Comparison of ENCODE assay signal across 8 mouse cellular contexts in genomic region chr1:179668013-179668805, GRCm38 (mm10). TPM values are rescaled to one million over a fixed set of nuclear protein-coding genes. Genes with fewer than 3 reads are reported as not detected.
DNase-seq lines count a peak whose midpoint lies in the region; ATAC-seq lines count a peak whose summit lies in the region.

Sccpdh (plus strand) TSS chr1:179668210.

- peaks cover 12% of the 10 kb centered on the region for H3K4me1 ChIP-seq in intestine, embryonic 14.5 days (replicated peaks; ENCODE audit: control insufficient read depth, insufficient read depth, low read length)

- peaks cover 13% of the 10 kb centered on the region for H3K36me3 ChIP-seq in intestine, embryonic 14.5 days (ENCODE audit: control insufficient read depth, insufficient read depth, low read length)

- WGBS in intestine, embryonic 14.5 days: under 1% methylated on average over 65 of the region's 84 CpGs

- no peaks in the 10 kb centered on the region for H3K27me3 ChIP-seq in intestine, embryonic 14.5 days (replicated peaks; ENCODE audit: control insufficient read depth, insufficient read depth, low read length)

- peak within 1 kb of the TSS; percentile 78 for H3K27ac ChIP-seq in intestine, embryonic 14.5 days (ENCODE audit: low read depth)

- DNase-seq in adrenal gland, adult 18-20 months (ENCODE audit: low spot score in 2 of 2): peak; percentile 92 to 93
- peak; percentile 92 for DNase-seq in embryo, embryonic 11 days
- peak; percentile 82 to 86 for DNase-seq in gastrocnemius, postnatal 36 days
- peak; percentile 88 for DNase-seq in intestine, embryonic 14.5 days (ENCODE audit: low spot score)
- peak; percentile 64 to 94 for DNase-seq in left cerebral cortex, postnatal 10 days (ENCODE audit: extremely low spot score in 1 of 2, low spot score in 2 of 2)
- peak; percentile 88 for DNase-seq in right cerebral cortex, postnatal 10 days (ENCODE audit: low spot score in 2 of 2)
- DNase-seq in urinary bladder, postnatal 25 days (ENCODE audit: low spot score): peak; percentile 85

- peak within 1 kb of the TSS; percentile 76 for H3K4me2 ChIP-seq in intestine, embryonic 14.5 days (ENCODE audit: low read length)

- H3K9me3 ChIP-seq in intestine, embryonic 14.5 days (ENCODE audit: control insufficient read depth, low read length): no peaks in the 10 kb centered on the region

- peak within 1 kb of the TSS; percentile 83 for H3K9ac ChIP-seq in intestine, embryonic 14.5 days (ENCODE audit: low read length)

- peak within 1 kb of the TSS; percentile 91 for H3K4me3 ChIP-seq in intestine, embryonic 14.5 days (ENCODE audit: low read depth, low read length)

- intact Hi-C loops in gastrocnemius, postnatal 36 days (cut with DNase I): no loop called here
- intact Hi-C loops in left cerebral cortex, postnatal 10 days (cut with DNase I): no loop called here

- peak; percentile 95 for ATAC-seq in intestine, embryonic 14.5 days (replicated peaks; ENCODE audit: low FRiP score, low TSS enrichment, low read depth)
- ATAC-seq in megakaryocyte progenitor cell, adult 5-6 weeks (replicated peaks; ENCODE audit: poor library complexity): peak; percentile 85

RNA-seq across cellular contexts. Expression of gene Sccpdh, which starts in this region (rescaled TPM):
- 10 to 100 TPM; 39.7 to 42.1 TPM for total RNA-seq in adrenal gland, adult 18-20 months (2021)
- total RNA-seq in gastrocnemius, postnatal 36 days (2021): 10 to 100 TPM; 28.7 to 33.0 TPM
- polyA plus RNA-seq in intestine, embryonic 14.5 days (2014; fragmentation: Nextera tagmentation; extraction: Ambion mirVana): 56.3 and 61.7 TPM in 2 replicates
- total RNA-seq in left cerebral cortex, postnatal 10 days (2021): 10 to 100 TPM; 68.6 to 68.8 TPM
- 18.6 and 26.6 TPM in 2 replicates for total RNA-seq in megakaryocyte progenitor cell, adult 5-6 weeks (2015)
- 42.4 and 43.7 TPM in 2 replicates for total RNA-seq in megakaryocyte progenitor cell, adult 5-6 weeks (2017)

Comparison
In these comparisons a context has a peak if more than half of its experiments do, and no peak if none do; other contexts are left out.
1. Peak in every context shown above with its lines: DNase-seq, ATAC-seq, H3K4me3 ChIP-seq and H3K27ac ChIP-seq.